Mouse (Mus musculus) testis, postnatal 14 days (tissue): ENCODE measurements around the gene Pcdh7.
A peak's percentile ranks its signal among the peaks of the same experiment; 100 is the strongest.

ENCODE experiments used
- DNase-seq: peaks from one replicate; pipeline ENCODE4 v3.0.0; 2021; ENCODE audit warnings: low spot score

Gene Pcdh7

DNA sequence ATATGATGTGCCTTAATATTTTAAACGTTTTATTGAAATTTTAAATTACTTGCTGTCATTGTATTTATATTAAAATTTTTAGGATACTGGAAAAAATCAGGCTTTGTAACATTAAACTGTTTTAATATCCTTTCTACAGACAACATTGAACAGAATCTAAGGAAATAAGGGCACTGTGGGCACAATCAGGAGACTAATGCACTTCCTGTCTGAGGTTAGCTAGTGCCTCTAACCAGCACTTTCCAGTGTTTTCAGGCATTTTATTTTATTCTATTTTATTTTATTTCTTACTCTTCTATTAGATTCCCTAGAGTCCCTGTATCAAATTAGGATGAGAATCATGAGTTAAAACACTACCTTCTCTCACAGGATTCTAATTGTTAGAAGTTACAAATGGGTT, 28.1 kb downstream of the Pcdh7 start:
- no peak for DNase-seq

- DNase-seq = no peak
Measured at GRCm38 (mm10) chr5:57750320-57750719, 32.6 kb downstream of the Pcdh7 start.

- DNase-seq = no peak
Measured at GRCm38 (mm10) chr5:57755791-57756190, 38.0 kb downstream of the Pcdh7 start.

- DNase-seq = no peak
Measured at GRCm38 (mm10) chr5:57756726-57757424, 39.1 kb downstream of the Pcdh7 start.

DNA sequence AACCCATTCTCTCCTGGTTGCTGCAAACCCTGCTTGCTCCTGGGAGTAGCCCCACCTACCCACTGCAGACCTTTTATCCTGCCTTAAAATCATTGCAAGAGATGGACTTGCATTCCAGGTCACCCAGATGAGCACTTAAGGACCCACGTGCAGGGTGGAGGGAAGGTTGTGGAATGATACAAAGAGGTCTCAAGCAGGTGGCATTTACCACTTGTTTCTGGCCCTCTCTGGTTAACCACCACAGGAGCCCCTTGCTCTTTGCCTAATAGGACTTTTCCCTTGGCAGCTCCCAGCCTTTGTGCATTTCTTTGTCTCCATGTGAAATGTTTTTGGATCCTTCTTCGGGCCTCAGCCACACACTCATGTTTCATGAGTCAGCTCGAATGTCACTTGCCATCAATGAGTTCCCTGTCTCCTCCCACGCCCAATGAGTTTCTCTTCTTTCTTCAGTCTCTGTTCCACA, 39.7 kb downstream of the Pcdh7 start:
- no peak for DNase-seq

GRCm38 (mm10) chr5:57758968-57759367, 41.2 kb downstream of the Pcdh7 start:
- DNase-seq = no peak

DNA sequence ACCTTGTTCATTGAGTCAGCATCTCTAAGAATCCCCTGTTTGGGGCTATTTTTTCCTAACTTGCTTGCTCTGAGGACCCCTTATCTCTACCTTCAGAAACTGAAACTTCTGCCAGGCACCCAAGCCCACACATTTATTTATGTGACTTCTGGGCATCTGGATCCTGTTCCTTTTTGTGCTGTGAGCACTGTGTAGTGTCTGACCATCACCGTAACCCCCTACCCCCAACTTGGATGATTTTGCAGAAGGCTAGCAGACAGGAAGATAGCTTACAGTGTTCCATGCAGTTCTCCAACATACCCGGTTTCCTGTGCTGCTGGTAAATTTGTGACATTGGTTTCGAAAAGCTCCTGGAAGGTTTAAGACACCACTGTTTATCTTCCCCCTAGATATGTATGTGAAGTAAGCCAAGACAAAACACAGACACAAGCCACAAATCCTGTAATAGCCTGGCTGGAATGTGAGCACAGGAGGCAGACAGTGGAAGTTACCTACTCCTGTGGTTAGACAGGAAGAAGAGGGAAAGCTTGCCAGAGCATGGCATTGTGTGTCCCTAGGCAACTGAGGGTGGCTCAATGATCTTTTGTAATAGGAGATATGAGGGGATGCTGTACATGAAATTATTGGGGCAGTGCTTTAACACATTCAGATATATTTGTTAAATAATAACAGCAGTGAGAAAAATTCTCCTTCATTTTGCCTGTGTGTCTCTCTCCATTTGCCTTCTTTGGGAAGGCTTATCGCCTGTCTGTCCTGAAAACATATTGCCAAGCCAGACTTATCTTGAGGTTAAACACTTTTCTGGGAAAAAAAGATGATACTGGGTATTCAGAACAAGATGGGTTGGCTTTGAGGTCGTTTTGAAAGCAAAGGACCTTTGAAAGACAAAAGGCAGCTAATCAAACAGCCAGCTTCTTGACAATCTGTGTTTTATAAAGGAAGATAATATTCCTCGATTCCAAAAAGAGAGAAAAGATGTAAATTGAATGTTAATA, 42.6 kb downstream of the Pcdh7 start:
- no peak for DNase-seq

DNA sequence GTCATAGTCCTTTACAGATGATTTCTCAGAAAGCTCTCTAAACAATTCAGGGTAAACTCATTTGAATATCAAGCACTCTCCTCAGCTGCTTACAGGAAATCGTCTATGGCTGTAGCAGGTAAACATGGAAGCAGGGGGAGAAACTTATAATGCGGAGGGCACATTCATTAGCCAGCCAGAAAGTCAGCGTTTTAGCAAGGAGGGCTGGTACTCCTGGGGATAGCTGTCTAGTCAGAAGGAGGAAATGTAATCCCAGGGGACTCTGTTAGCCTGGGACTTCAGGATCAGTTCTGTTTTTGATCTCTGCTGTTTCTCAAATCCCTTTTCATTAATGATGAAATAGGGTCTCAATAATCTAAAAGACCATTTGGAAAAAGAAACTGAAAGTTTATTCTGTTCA, 47.6 kb downstream of the Pcdh7 start:
- no peak for DNase-seq

GRCm38 (mm10) chr5:57767346-57767745, 49.6 kb downstream of the Pcdh7 start:
- no peak for DNase-seq

DNA sequence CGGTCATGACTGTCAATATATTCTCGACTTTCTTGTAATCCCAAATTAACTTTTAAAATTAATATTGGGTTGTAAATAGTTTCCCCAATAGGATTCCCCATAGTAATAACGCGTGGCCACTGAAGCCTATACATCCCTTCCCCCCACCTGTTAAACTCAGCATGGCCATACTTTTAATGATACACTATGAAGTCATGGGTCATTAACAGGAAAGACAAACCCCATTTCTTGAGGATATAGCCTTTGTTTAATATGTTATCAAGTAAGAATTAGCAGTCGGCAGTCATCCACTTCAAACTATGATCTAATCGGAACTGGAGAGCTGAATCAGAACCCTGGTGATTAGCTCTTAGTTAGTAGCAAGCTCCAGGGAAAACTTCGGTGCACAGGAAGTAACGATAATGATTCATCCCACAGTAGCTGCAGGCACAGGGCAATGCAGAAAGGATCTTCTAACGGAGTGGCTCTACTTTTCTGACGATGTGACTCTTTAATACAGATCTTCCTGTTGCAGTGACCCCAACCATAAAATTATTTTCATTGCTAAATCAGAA, 50.8 kb downstream of the Pcdh7 start:
- DNase-seq = no peak

DNA sequence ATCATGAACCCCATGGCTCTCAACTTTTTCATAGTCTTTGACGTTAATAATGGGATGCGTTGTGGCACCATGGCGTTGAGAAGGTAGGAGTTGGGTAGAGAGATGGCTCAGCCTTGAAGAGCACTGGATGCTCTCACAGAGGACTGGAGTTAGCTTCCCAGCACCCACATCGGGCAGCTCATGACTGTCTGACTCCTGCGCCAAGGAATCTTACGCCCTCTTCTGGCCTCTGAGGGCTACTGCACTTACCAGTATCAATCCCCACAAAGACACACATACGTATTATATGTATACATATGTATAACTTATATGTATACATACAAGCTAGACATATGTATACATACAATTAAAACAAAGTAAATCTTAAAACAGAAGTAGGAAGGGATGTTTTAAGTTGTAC, 51.9 kb downstream of the Pcdh7 start:
- peak; percentile 34 for DNase-seq

GRCm38 (mm10) chr5:57770364-57770763, 52.6 kb downstream of the Pcdh7 start:
- DNase-seq = no peak

DNA sequence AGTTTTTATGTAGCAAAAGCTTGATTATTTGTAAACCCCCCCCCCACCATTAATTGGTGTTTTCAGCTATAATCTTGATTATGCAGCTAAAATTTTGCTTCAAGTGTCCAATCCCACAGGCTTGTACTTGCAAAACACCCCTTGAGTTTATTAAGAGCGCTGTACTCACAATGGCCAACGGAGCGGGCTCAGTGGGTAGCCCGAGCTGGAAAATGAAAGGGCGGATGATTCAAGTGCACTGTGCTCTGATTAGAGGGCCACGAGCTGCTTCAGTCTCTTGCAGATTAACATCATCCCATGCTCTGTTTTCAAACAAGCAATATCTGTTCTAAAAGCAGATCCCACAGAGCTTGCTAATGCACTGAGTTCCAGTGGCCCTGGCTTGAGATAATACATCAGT, 53.4 kb downstream of the Pcdh7 start:
- no peak for DNase-seq

GRCm38 (mm10) chr5:57772711-57773110, 54.9 kb downstream of the Pcdh7 start:
- DNase-seq = no peak

- no peak for DNase-seq
Measured at GRCm38 (mm10) chr5:57774496-57774895, 56.7 kb downstream of the Pcdh7 start.

DNA sequence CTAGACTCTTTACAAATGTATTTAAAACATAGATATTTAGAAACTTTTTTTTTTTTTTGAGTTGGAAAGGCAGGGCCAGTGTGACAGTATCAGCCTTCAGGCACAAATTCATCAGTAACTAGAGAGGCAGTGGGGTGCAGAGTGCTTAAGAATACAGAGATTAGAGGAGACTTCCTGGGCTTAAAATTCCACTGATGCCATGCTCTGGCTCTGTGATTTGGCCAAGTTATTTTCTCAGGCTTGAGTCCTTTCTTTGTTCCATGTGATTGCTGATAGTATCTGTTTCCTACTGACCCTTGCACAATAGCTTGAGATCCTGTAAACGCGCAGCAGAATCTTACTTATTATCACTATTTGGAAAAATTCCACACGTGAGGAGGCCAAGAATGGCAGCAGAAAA, 60.3 kb downstream of the Pcdh7 start:
- DNase-seq = no peak

DNA sequence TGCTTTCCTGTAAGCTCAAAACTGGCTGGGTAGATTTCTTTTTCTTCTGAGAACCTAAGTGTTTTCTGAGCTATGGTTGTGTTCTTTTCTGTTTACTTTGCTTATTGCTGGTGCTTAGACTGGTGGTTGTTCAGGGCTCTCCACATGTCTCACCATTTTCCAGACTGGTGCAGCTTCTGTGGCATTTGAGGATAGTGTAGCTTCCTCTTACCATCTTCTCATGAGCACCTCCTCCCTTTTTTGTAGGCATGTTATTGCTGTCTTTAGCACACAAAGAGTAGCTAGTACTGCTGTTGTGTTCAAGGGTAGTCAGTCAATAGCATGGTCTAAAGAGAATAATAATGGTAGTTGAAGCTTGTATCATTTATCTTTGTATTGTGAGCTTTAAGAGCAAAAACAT, 62.2 kb downstream of the Pcdh7 start:
- DNase-seq = no peak

DNA sequence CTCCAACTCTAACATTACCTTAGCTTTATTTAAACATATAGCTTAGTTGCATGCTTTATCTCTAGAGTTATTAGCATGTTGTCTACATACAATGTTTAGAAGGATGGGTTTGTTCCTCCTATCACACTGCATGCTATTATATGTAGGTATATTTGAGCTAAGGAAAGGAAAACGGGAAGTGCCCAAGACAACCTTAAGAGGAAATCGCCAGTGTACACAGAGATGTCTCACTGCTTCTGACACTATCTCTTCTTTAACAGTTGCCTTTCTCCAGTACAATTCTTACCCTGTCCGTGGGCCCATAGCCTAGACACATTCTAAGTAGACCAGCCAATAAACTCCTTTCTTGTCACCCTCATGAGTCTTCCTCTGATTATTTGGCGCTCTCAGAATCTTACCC, 62.8 kb downstream of the Pcdh7 start:
- DNase-seq = no peak

- DNase-seq = no peak
Measured at GRCm38 (mm10) chr5:57781950-57782349, 64.2 kb downstream of the Pcdh7 start.

GRCm38 (mm10) chr5:57782546-57782945, 64.8 kb downstream of the Pcdh7 start:
- DNase-seq = no peak

DNA sequence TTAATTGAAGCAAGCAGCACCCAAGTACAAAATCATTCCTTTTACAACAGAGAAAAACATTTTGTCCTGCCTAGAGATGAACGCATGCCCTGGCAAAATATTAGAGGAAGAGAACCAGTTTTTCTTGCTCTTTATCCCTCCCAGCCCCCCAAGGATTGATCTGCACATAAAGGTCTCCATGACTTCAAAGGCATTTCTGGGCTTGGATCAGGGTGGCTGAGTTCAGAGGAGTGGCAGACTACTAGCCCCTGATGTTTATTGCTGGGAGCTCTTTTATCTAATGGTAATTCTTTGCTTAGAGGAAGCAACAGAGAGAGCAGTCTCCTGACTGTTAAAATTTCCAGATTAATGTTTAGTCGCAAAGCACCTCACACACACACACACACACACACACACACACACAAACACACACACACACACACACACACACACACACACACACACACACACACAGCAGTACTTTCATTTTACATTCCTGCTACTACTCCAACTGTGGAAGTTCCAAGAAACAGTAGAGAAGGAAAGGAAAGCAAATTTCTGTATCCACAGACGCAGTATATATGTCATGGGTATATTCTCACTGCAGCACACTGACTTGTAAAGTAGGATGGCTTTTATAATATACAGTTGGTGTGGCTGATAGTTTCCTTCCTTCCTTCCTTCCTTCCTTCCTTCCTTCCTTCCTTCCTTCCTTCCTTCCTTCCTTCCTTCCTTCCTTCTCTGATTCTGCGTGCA, 71.2 kb downstream of the Pcdh7 start:
- DNase-seq = peak; percentile 7

DNA sequence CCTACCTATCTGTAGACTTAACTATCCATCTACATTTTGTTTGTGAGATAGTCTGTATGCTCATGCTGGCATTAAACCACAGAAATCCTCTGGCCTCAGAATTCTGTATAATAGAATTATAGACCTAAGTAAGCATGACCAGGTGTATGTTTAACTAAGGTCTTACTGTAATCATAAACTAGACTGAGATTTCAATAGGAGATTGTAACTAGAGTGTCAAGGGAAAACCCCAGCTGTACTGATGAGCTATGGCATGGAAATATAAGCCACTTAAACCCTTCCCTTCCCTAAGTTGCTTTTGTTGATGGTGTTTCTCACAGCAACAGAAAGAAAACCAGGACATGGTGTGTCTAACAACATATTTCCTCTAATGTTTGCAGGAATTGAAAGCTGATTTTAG, 78.6 kb downstream of the Pcdh7 start:
- no peak for DNase-seq
